Mouse (Mus musculus): ENCODE measurements around the gene 3110040M04Rik. TPM values are rescaled to one million over a fixed set of nuclear protein-coding genes. Genes with fewer than 3 reads are reported as not detected.
"Not testable (repeated sequence)": the region's sequence is repeated elsewhere in the genome, so short reads cannot be mapped to it uniquely, and the experiment has no call there.

Gene 3110040M04Rik
- polyA plus RNA-seq (2012; rRNA removed) = not detected in 2 replicates

GRCm38 (mm10) chr1:151203818-151204217 is at the start of gene 3110040M04Rik:
3110040M04Rik (plus strand) TSS chr1:151204121.
- no CpG with 5 or more reads among the region's 6 CpGs for WGBS
- DNase-seq; H3K4me3 ChIP-seq (replicated peaks; ENCODE audit: extremely low read depth, low read depth, low read length); H3K4me1 ChIP-seq (ENCODE audit: control insufficient read depth, insufficient read depth, low read length): not testable (repeated sequence)

- not testable (repeated sequence) for DNase-seq; H3K4me3 ChIP-seq (replicated peaks; ENCODE audit: extremely low read depth, low read depth, low read length); H3K4me1 ChIP-seq (ENCODE audit: control insufficient read depth, insufficient read depth, low read length)
- WGBS = 89% methylated on average over 9 of the region's 9 CpGs
Observed at GRCm38 (mm10) chr1:151154131-151154530, 49.8 kb upstream of the 3110040M04Rik start.

- Histone ChIP-seq H3K4me3 (replicated peaks; ENCODE audit: extremely low read depth, low read depth, low read length) (no peak overlapping the region), H3K4me1 (ENCODE audit: control insufficient read depth, insufficient read depth, low read length) (no peaks in the 10 kb centered on the region)
- TF ChIP-seq POLR2A (IDR thresholded peaks at IDR 0.05; ENCODE audit: borderline replicate concordance, extremely low read depth, low read depth, low read length) (no peak), CTCF (IDR thresholded peaks at IDR 0.05; ENCODE audit: insufficient read depth, low read length) (no peak)
- no peak for DNase-seq
- WGBS = 86% methylated on average over 3 of the region's 3 CpGs
Observed at GRCm38 (mm10) chr1:151156129-151156528, 47.8 kb upstream of the 3110040M04Rik start.

GRCm38 (mm10) chr1:151156777-151157632 is 46.9 kb upstream of the 3110040M04Rik start:
- 61% methylated on average over 7 of the region's 7 CpGs for WGBS
- H3K4me1 ChIP-seq (ENCODE audit: control insufficient read depth, insufficient read depth, low read length) = no peaks in the 10 kb centered on the region
- no peak overlapping the region for H3K4me3 ChIP-seq (replicated peaks; ENCODE audit: extremely low read depth, low read depth, low read length)
- no peak for TF ChIP-seq CTCF (IDR thresholded peaks at IDR 0.05; ENCODE audit: insufficient read depth, low read length)
- no peak for TF ChIP-seq POLR2A (IDR thresholded peaks at IDR 0.05; ENCODE audit: borderline replicate concordance, extremely low read depth, low read depth, low read length)
- DNase-seq = no peak

- WGBS = 85% methylated on average over 9 of the region's 9 CpGs
- no peak for TF ChIP-seq CTCF (IDR thresholded peaks at IDR 0.05; ENCODE audit: insufficient read depth, low read length)
- TF ChIP-seq POLR2A (IDR thresholded peaks at IDR 0.05; ENCODE audit: borderline replicate concordance, extremely low read depth, low read depth, low read length) = no peak
- Histone ChIP-seq H3K4me3 (replicated peaks; ENCODE audit: extremely low read depth, low read depth, low read length) (no peak overlapping the region), H3K4me1 (ENCODE audit: control insufficient read depth, insufficient read depth, low read length) (no peaks in the 10 kb centered on the region)
- no peak for DNase-seq
Observed at GRCm38 (mm10) chr1:151157963-151158856, 45.7 kb upstream of the 3110040M04Rik start.

- 89% methylated on average over 2 of the region's 2 CpGs for WGBS
- DNase-seq = no peak
- Histone ChIP-seq H3K4me1 (ENCODE audit: control insufficient read depth, insufficient read depth, low read length) (no peaks in the 10 kb centered on the region), H3K4me3 (replicated peaks; ENCODE audit: extremely low read depth, low read depth, low read length) (no peak overlapping the region)
- TF ChIP-seq POLR2A (IDR thresholded peaks at IDR 0.05; ENCODE audit: borderline replicate concordance, extremely low read depth, low read depth, low read length) = no peak
- TF ChIP-seq CTCF (IDR thresholded peaks at IDR 0.05; ENCODE audit: insufficient read depth, low read length) = no peak
Observed at GRCm38 (mm10) chr1:151158857-151159510, 44.9 kb upstream of the 3110040M04Rik start.

- no peaks in the 10 kb centered on the region for H3K4me1 ChIP-seq (ENCODE audit: control insufficient read depth, insufficient read depth, low read length)
- WGBS = 61% methylated on average over 8 of the region's 8 CpGs
- DNase-seq = no peak
- no peak overlapping the region for H3K4me3 ChIP-seq (replicated peaks; ENCODE audit: extremely low read depth, low read depth, low read length)
- TF ChIP-seq POLR2A (IDR thresholded peaks at IDR 0.05; ENCODE audit: borderline replicate concordance, extremely low read depth, low read depth, low read length) (no peak), CTCF (IDR thresholded peaks at IDR 0.05; ENCODE audit: insufficient read depth, low read length) (no peak)
Observed at GRCm38 (mm10) chr1:151166031-151166430, 37.9 kb upstream of the 3110040M04Rik start.

- no peak for DNase-seq
- H3K4me1 ChIP-seq (ENCODE audit: control insufficient read depth, insufficient read depth, low read length) = no peaks in the 10 kb centered on the region
- 43% methylated on average over 12 of the region's 12 CpGs for WGBS
- TF ChIP-seq POLR2A (IDR thresholded peaks at IDR 0.05; ENCODE audit: borderline replicate concordance, extremely low read depth, low read depth, low read length) = no peak
- no peak for TF ChIP-seq CTCF (IDR thresholded peaks at IDR 0.05; ENCODE audit: insufficient read depth, low read length)
- H3K4me3 ChIP-seq (replicated peaks; ENCODE audit: extremely low read depth, low read depth, low read length) = no peak overlapping the region
Observed at GRCm38 (mm10) chr1:151167297-151168047, 36.4 kb upstream of the 3110040M04Rik start.

GRCm38 (mm10) chr1:151168637-151169036 is 35.3 kb upstream of the 3110040M04Rik start:
- no peaks in the 10 kb centered on the region for H3K4me1 ChIP-seq (ENCODE audit: control insufficient read depth, insufficient read depth, low read length)
- no peak overlapping the region for H3K4me3 ChIP-seq (replicated peaks; ENCODE audit: extremely low read depth, low read depth, low read length)
- WGBS = 64% methylated on average over 3 of the region's 3 CpGs
- no peak for DNase-seq
- TF ChIP-seq POLR2A (IDR thresholded peaks at IDR 0.05; ENCODE audit: borderline replicate concordance, extremely low read depth, low read depth, low read length) = no peak
- no peak for TF ChIP-seq CTCF (IDR thresholded peaks at IDR 0.05; ENCODE audit: insufficient read depth, low read length)
